Mouse (Mus musculus) E14TG2a.4 (cell line): Measurements from ENCODE around the gene Aldh3b1.

Source experiments
- CTCF ChIP-seq: conservative IDR thresholded peaks from 2 replicates; pipeline ENCODE4 v1.5.1; 2014; ENCODE audit warnings: low read length
- NANOG ChIP-seq: IDR thresholded peaks from 2 replicates; pipeline ENCODE4 v1.6.1; 2014; ENCODE audit warnings: borderline replicate concordance, low read length, mixed read lengths

- TF ChIP-seq CTCF (no peak), NANOG (no peak)
Measured at GRCm38 (mm10) chr19:3925859-3926258, 3.7 kb downstream of the Aldh3b1 start.
